Mouse (Mus musculus): ENCODE measurements around the gene Cd37.

GRCm38 (mm10) chr7:45272786-45273412, 34.0 kb upstream of the Cd37 start:
- TF ChIP-seq CTCF (IDR thresholded peaks at IDR 0.05; ENCODE audit: low read depth) = no peak
- TF ChIP-seq EP300 (IDR thresholded peaks at IDR 0.05; ENCODE audit: low read depth) = no peak
